Mouse (Mus musculus): ENCODE data around the gene Cobl. TPM values are rescaled to one million over a fixed set of nuclear protein-coding genes. Genes with fewer than 3 reads are reported as not detected.

The Cobl gene
- total and polyA plus RNA-seq, 2 experiments from 2014 or later: 11.5 to 17.4 TPM

DNA sequence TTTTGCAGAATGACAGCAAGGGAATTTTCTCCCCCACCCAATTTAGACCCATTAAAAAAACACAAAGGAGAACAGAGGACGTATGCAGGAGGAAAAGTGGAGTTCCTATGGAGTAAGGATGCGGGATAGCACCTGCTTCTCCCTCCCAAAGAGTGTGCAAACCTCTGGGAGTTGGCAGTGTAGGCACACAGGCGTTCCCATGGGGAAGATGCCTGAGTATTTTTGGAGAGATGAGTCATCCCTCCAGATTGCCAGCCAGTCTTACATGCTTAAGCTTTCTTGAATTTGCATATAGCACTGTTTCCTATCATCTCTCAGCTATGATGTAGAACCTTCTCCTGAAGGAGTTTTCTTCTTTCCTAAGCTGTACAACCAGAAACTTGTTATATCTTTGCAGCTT lies 70.6 kb downstream of the Cobl start:
- 50% methylated on average over 3 of the region's 3 CpGs for WGBS
- Histone ChIP-seq H3K36me3 (ENCODE audit: insufficient read depth) (no peaks in the 10 kb centered on the region), H3K27ac (ENCODE audit: low read depth, low read length) (0 out of 2 replicates have a peak overlapping the region, but pooled peaks have one; percentile 17), H3K4me3 (ENCODE audit: low read depth, low read length) (no peak overlapping the region), H3K4me2 (ENCODE audit: low read depth) (no peak overlapping the region), H3K4me1 (ENCODE audit: insufficient read depth) (peaks cover 4% of the 10 kb centered on the region), H3K27me3 (ENCODE audit: insufficient read depth, low read length) (no peaks in the 10 kb centered on the region), H3K9me3 (ENCODE audit: low read length) (no peaks in the 10 kb centered on the region), H3K9ac (no peak overlapping the region)
- DNase-seq (peak; percentile 64), ATAC-seq (peak; percentile 94)
- no peak for TF ChIP-seq CTCF (IDR thresholded peaks at IDR 0.05; ENCODE audit: low read depth)

- Histone ChIP-seq H3K4me2 (ENCODE audit: low read depth) (no peak overlapping the region), H3K9ac (no peak overlapping the region), H3K27me3 (ENCODE audit: insufficient read depth, low read length) (no peaks in the 10 kb centered on the region), H3K9me3 (ENCODE audit: low read length) (no peaks in the 10 kb centered on the region), H3K4me1 (ENCODE audit: insufficient read depth) (0 out of 2 replicates have a peak, but pooled peaks cover 3% of the 10 kb centered on the region), H3K4me3 (ENCODE audit: low read depth, low read length) (no peak overlapping the region), H3K27ac (ENCODE audit: low read depth, low read length) (no peak overlapping the region), H3K36me3 (ENCODE audit: insufficient read depth) (no peaks in the 10 kb centered on the region)
- ATAC-seq (peak; percentile 42; the same call in 1 of the 2 replicates), DNase-seq (peak; percentile 57)
- WGBS: 21% methylated on average over 2 of the region's 2 CpGs
- TF ChIP-seq CTCF (IDR thresholded peaks at IDR 0.05; ENCODE audit: low read depth): no peak
Measured at GRCm38 (mm10) chr11:12384826-12385225, 79.9 kb downstream of the Cobl start.

- Histone ChIP-seq H3K4me2 (ENCODE audit: low read depth) (no peak overlapping the region), H3K27ac (ENCODE audit: low read depth, low read length) (no peak overlapping the region), H3K4me3 (ENCODE audit: low read depth, low read length) (no peak overlapping the region), H3K4me1 (ENCODE audit: insufficient read depth) (0 out of 2 replicates have a peak, but pooled peaks cover 3% of the 10 kb centered on the region), H3K9ac (no peak overlapping the region), H3K36me3 (ENCODE audit: insufficient read depth) (no peaks in the 10 kb centered on the region), H3K9me3 (ENCODE audit: low read length) (no peaks in the 10 kb centered on the region), H3K27me3 (ENCODE audit: insufficient read depth, low read length) (no peaks in the 10 kb centered on the region)
- DNase-seq: no peak
- no peak for TF ChIP-seq CTCF (IDR thresholded peaks at IDR 0.05; ENCODE audit: low read depth)
- no peak for ATAC-seq
- 74% methylated on average over 4 of the region's 4 CpGs for WGBS
Measured at GRCm38 (mm10) chr11:12382991-12383390, 81.8 kb downstream of the Cobl start.

- no peak for TF ChIP-seq CTCF (IDR thresholded peaks at IDR 0.05; ENCODE audit: low read depth)
- H3K36me3 ChIP-seq (ENCODE audit: insufficient read depth): no peaks in the 10 kb centered on the region
- no peak for DNase-seq
Measured at GRCm38 (mm10) chr11:12381096-12381495, 83.7 kb downstream of the Cobl start.

DNA sequence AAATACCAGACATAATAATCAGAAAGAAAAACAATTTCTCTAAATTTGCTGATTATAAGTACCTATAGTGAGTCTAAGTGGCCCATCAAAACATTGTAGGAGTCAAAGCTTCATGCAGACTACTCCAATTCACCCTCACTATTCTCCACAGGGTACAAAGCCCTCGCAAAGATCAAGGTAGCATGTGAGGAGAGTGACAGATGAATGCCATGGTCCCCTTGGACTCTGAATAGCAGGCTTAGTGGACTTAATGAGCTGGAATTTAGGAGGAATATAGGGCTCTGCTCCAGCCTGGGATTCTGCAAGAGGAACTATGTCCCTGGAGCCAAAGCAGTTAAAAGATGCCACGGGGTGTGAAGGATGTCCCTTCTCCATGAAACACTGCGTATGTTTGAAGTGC lies 88.1 kb downstream of the Cobl start:
- 14% methylated on average over 3 of the region's 3 CpGs for WGBS
- peak; percentile 36; the same call in 1 of the 2 replicates for ATAC-seq

More at GRCm38 (mm10) chr11:12381096-12381495, 83.7 kb downstream of the Cobl start:
- 21% methylated on average over 3 of the region's 3 CpGs for WGBS
- H3K27ac ChIP-seq (ENCODE audit: low read depth, low read length): no peak overlapping the region
- ATAC-seq: no peak
- H3K9ac ChIP-seq: no peak overlapping the region
- no peaks in the 10 kb centered on the region for H3K27me3 ChIP-seq (ENCODE audit: insufficient read depth, low read length)
- no peak overlapping the region for H3K4me2 ChIP-seq (ENCODE audit: low read depth)
- no peaks in the 10 kb centered on the region for H3K9me3 ChIP-seq (ENCODE audit: low read length)
- H3K4me3 ChIP-seq (ENCODE audit: low read depth, low read length): no peak overlapping the region
- 0 out of 2 replicates have a peak, but pooled peaks cover 3% of the 10 kb centered on the region for H3K4me1 ChIP-seq (ENCODE audit: insufficient read depth)

DNA sequence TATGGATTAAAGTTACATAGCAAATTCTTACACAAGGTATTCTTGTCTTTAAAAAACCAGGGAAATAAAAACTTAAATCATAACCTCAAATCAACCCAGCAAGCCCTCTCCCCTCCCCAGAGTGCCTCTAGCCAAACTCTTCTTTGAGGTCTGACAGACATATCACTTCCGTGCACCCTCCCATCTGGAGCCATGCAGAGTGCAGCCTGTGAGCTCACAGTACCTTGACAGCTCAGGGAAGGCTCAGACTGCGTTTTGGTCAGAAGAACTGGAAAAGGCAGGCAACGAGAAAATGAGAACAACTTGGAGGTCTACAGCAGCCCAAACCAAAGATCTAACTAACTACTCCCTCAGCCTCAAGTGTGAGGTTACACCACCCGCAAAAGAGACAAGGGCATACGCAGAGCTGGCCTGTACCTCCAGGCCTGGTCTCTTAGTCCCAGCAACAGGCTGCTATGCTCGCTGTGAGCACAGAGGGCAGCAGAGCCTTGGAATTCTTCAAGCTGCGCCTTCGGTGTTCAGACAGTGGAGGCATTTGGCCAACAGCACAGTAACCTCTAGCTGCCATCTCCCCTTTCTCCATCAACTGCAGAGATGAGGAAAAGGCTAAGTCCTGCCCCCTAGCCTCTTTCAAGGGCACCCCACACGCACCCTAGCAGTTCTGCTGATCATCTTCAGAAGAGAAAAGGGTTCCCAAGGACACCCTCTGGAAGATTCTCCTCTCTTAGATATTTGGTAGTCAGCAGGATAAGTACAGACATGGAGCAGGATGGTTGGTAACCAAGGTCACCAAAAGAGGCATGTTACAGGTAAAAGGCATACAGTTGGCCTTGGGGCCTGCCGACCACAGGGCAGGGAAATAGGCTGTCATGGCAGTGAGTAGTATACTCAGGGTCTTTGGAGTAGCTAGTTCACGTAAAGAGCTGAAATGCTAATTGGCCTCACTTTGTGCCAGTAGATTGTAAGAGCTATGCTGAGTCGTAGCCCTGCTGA lies 91.4 kb downstream of the Cobl start:
- H3K27ac ChIP-seq (ENCODE audit: low read depth, low read length): no peak overlapping the region
- ATAC-seq: peak; percentile 95
- no peak overlapping the region for H3K9ac ChIP-seq
- H3K4me2 ChIP-seq (ENCODE audit: low read depth): no peak overlapping the region
- H3K4me3 ChIP-seq (ENCODE audit: low read depth, low read length): no peak overlapping the region
- no peaks in the 10 kb centered on the region for H3K27me3 ChIP-seq (ENCODE audit: insufficient read depth, low read length)
- DNase-seq: peak; percentile 85
- 23% methylated on average over 12 of the region's 12 CpGs for whole genome bisulfite sequencing
- H3K9me3 ChIP-seq (ENCODE audit: low read length): no peaks in the 10 kb centered on the region
- TF ChIP-seq CTCF (IDR thresholded peaks at IDR 0.05; ENCODE audit: low read depth): peak; percentile 92
- no peaks in the 10 kb centered on the region for H3K36me3 ChIP-seq (ENCODE audit: insufficient read depth)
- no peaks in the 10 kb centered on the region for H3K4me1 ChIP-seq (ENCODE audit: insufficient read depth)

More for the DNA sequence above, 88.1 kb downstream of the Cobl start:
- no peaks in the 10 kb centered on the region for H3K4me1 ChIP-seq (ENCODE audit: insufficient read depth)
- TF ChIP-seq CTCF (IDR thresholded peaks at IDR 0.05; ENCODE audit: low read depth): no peak
- H3K27ac ChIP-seq (ENCODE audit: low read depth, low read length): no peak overlapping the region
- DNase-seq: no peak
- H3K36me3 ChIP-seq (ENCODE audit: insufficient read depth): no peaks in the 10 kb centered on the region
- no peak overlapping the region for H3K9ac ChIP-seq
- no peak overlapping the region for H3K4me3 ChIP-seq (ENCODE audit: low read depth, low read length)
- no peaks in the 10 kb centered on the region for H3K27me3 ChIP-seq (ENCODE audit: insufficient read depth, low read length)
- H3K4me2 ChIP-seq (ENCODE audit: low read depth): no peak overlapping the region
- no peaks in the 10 kb centered on the region for H3K9me3 ChIP-seq (ENCODE audit: low read length)

DNA sequence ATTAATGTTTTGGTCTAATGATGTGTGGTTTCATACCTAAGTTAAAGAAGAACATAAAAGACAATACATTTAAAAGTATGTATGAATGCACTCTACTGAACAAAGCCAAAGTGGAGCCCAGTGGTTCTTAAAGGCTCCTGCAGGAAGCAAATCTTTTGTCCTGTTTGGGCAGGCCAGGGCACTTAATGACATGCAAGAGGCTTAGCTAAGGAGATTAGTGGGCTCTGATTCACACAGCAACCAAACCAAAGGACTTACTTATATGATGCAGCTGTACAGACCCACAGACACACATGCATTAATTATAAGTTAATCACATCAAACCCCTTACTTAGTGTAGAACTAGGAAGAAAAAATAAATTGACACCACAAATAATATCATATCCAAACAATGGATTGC lies 93.8 kb downstream of the Cobl start:
- Histone ChIP-seq H3K27ac (ENCODE audit: low read depth, low read length) (no peak overlapping the region), H3K27me3 (ENCODE audit: insufficient read depth, low read length) (no peaks in the 10 kb centered on the region), H3K9me3 (ENCODE audit: low read length) (no peaks in the 10 kb centered on the region), H3K36me3 (ENCODE audit: insufficient read depth) (no peaks in the 10 kb centered on the region), H3K4me1 (ENCODE audit: insufficient read depth) (no peaks in the 10 kb centered on the region), H3K9ac (no peak overlapping the region), H3K4me2 (ENCODE audit: low read depth) (no peak overlapping the region), H3K4me3 (ENCODE audit: low read depth, low read length) (no peak overlapping the region)
- no peak for DNase-seq
- TF ChIP-seq CTCF (IDR thresholded peaks at IDR 0.05; ENCODE audit: low read depth): no peak
- no peak for ATAC-seq
